Mouse (Mus musculus) hindbrain, postnatal 0 days (tissue): ENCODE data around the gene Sptb. TPM values are rescaled to one million over a fixed set of nuclear protein-coding genes. Genes with fewer than 3 reads are reported as not detected.

Source experiments
- ATAC-seq: fragments of 200-750 bp; cut with Nextera tagmentation; 2 replicates; pipeline ENCODE4 v1.8.0; 2017; ENCODE audit warnings: mild to moderate bottlenecking, moderate TSS enrichment, moderate library complexity
- DNase-seq: peaks from one replicate; pipeline ENCODE4 v3.0.0-alpha.2; 2015; ENCODE audit warnings: low spot score
- H3K27ac ChIP-seq: fragments of 300-500 bp; sonication (generic); 2 replicates; pipeline ENCODE4 v1.5.1; 2014; ENCODE audit warnings: mild to moderate bottlenecking
- H3K27me3 ChIP-seq: fragments of 300-500 bp; sonication (generic); 2 replicates; pipeline ENCODE4 v1.6.1; 2014; ENCODE audit warnings: low read length, mixed read lengths; ENCODE audit not compliant: insufficient read depth
- H3K36me3 ChIP-seq: fragments of 300-500 bp; sonication (generic); 2 replicates; pipeline ENCODE4 v1.6.1; 2014; ENCODE audit warnings: low read length, mixed read lengths; ENCODE audit not compliant: insufficient read depth
- H3K4me1 ChIP-seq: fragments of 300-500 bp; sonication (generic); 2 replicates; pipeline ENCODE4 v1.6.1; 2014; ENCODE audit warnings: antibody characterized with exemption, low read length, mixed read lengths; ENCODE audit not compliant: insufficient read depth
- H3K4me2 ChIP-seq: fragments of 300-500 bp; sonication (generic); 2 replicates; pipeline ENCODE4 v1.6.1; 2014; ENCODE audit warnings: low read depth, mild to moderate bottlenecking, low read length, moderate library complexity, mixed read lengths
- H3K4me3 ChIP-seq: fragments of 300-500 bp; sonication (generic); 2 replicates; pipeline ENCODE4 v1.5.1; 2014; ENCODE audit warnings: low read length
- H3K9ac ChIP-seq: fragments of 300-500 bp; sonication (generic); replicated peaks from 2 replicates; pipeline ENCODE4 v1.6.1; 2014; ENCODE audit warnings: mild to moderate bottlenecking, low read length, moderate library complexity, mixed read lengths
- H3K9me3 ChIP-seq: fragments of 300-500 bp; sonication (generic); 2 replicates; pipeline ENCODE4 v1.6.1; 2016; ENCODE audit warnings: low read length, mixed read lengths
- CTCF ChIP-seq: IDR thresholded peaks from 2 replicates; pipeline ENCODE4 v1.5.1; 2016; ENCODE audit warnings: antibody characterized with exemption, control low read depth, low read depth
- WGBS: fragments of 180-500 bp; shearing (Covaris S2); extraction: QIAGEN DNeasy Blood & Tissue Kit; methylation state at CpG from one replicate; pipeline ENCODE4 v1.1.7; 2014; 5-methylcytosine and 5-hydroxymethylcytosine counted together
- polyA plus RNA-seq: library from polyadenylated mRNA; unstranded; fragments of >200 nt; fragmentation: Nextera tagmentation; extraction: Ambion mirVana; gene quantifications from 2 replicates; pipeline ENCODE4 v1.2.1, GENCODE M21; 2015
- total RNA-seq: library from RNA; depleted of rRNA; stranded (reverse); fragments of >200 nt; gene quantifications from 2 replicates; pipeline ENCODE4 v1.2.3, GENCODE M21; 2014; rRNA removed

Gene Sptb
- total RNA-seq: 45.4 and 50.1 TPM in 2 replicates
- 5.5 and 5.8 TPM in 2 replicates for polyA plus RNA-seq

GRCm38 (mm10) chr12:76710351-76711100, at the start of gene Sptb:
TSS of gene Sptb (minus strand) at chr12:76710547.
- Histone ChIP-seq H3K27me3 (no peaks in the 10 kb centered on the region), H3K27ac (peak within 1 kb of the TSS; percentile 89), H3K4me3 (peak within 1 kb of the TSS; percentile 86), H3K4me2 (peak within 1 kb of the TSS; percentile 99), H3K9me3 (no peaks in the 10 kb centered on the region), H3K9ac (peak within 1 kb of the TSS; percentile 94), H3K4me1 (no peaks in the 10 kb centered on the region), H3K36me3 (no peaks in the 10 kb centered on the region)
- WGBS: 1% methylated on average over 40 of the region's 40 CpGs
- DNase-seq (peak; percentile 85), ATAC-seq (peak; percentile 91)
- no peak for TF ChIP-seq CTCF

GRCm38 (mm10) chr12:76752652-76753318, 42.4 kb upstream of the Sptb start:
- no peak overlapping the region for H3K4me3 ChIP-seq
- H3K4me2 ChIP-seq: no peak overlapping the region
- peak; percentile 78 for TF ChIP-seq CTCF
- no peak overlapping the region for H3K27ac ChIP-seq
- no peaks in the 10 kb centered on the region for H3K27me3 ChIP-seq
- ATAC-seq (no peak), DNase-seq (peak; percentile 82)
- 42% methylated on average over 14 of the region's 14 CpGs for WGBS
- H3K36me3 ChIP-seq: no peaks in the 10 kb centered on the region
- H3K9me3 ChIP-seq: no peaks in the 10 kb centered on the region
- no peak overlapping the region for H3K9ac ChIP-seq
- H3K4me1 ChIP-seq: no peaks in the 10 kb centered on the region

- Histone ChIP-seq H3K4me3 (no peak overlapping the region), H3K9ac (no peak overlapping the region), H3K4me1 (no peaks in the 10 kb centered on the region), H3K27me3 (no peaks in the 10 kb centered on the region), H3K9me3 (no peaks in the 10 kb centered on the region), H3K4me2 (no peak overlapping the region), H3K27ac (no peak overlapping the region), H3K36me3 (no peaks in the 10 kb centered on the region)
- TF ChIP-seq CTCF: no peak
- DNase-seq: no peak
- no peak for ATAC-seq
- WGBS: 78% methylated on average over 16 of the region's 16 CpGs
Measured at GRCm38 (mm10) chr12:76750866-76751459, 40.6 kb upstream of the Sptb start.

GRCm38 (mm10) chr12:76727955-76728354, 17.6 kb upstream of the Sptb start:
- no peak overlapping the region for H3K4me3 ChIP-seq
- H3K9ac ChIP-seq: no peak overlapping the region
- DNase-seq (no peak), ATAC-seq (no peak)
- no peak for TF ChIP-seq CTCF
- H3K9me3 ChIP-seq: no peaks in the 10 kb centered on the region
- no peak overlapping the region for H3K27ac ChIP-seq
- H3K4me1 ChIP-seq: no peaks in the 10 kb centered on the region
- no peaks in the 10 kb centered on the region for H3K36me3 ChIP-seq
- no peak overlapping the region for H3K4me2 ChIP-seq
- 82% methylated on average over 4 of the region's 4 CpGs for WGBS
- no peaks in the 10 kb centered on the region for H3K27me3 ChIP-seq

- Histone ChIP-seq H3K4me2 (no peak overlapping the region), H3K27me3 (no peaks in the 10 kb centered on the region), H3K9ac (no peak overlapping the region), H3K9me3 (no peaks in the 10 kb centered on the region), H3K27ac (no peak overlapping the region), H3K4me1 (no peaks in the 10 kb centered on the region), H3K4me3 (no peak overlapping the region), H3K36me3 (no peaks in the 10 kb centered on the region)
- DNase-seq (no peak), ATAC-seq (no peak)
- TF ChIP-seq CTCF: no peak
- WGBS: 62% methylated on average over 3 of the region's 3 CpGs
Measured at GRCm38 (mm10) chr12:76722026-76722425, 11.7 kb upstream of the Sptb start.

GRCm38 (mm10) chr12:76720572-76720971, 10.2 kb upstream of the Sptb start:
- Histone ChIP-seq H3K36me3 (no peaks in the 10 kb centered on the region), H3K4me2 (no peak overlapping the region), H3K27me3 (no peaks in the 10 kb centered on the region), H3K4me1 (no peaks in the 10 kb centered on the region), H3K9ac (no peak overlapping the region), H3K27ac (no peak overlapping the region), H3K9me3 (no peaks in the 10 kb centered on the region), H3K4me3 (no peak overlapping the region)
- peak; percentile 77 for DNase-seq
- TF ChIP-seq CTCF: peak; percentile 62
- no peak for ATAC-seq
